Mouse (Mus musculus): ENCODE data around the gene Vmn1r34. TPM values are rescaled to one million over a fixed set of nuclear protein-coding genes. Genes with fewer than 3 reads are reported as not detected.
"Not testable (repeated sequence)": the region's sequence is repeated elsewhere in the genome, so short reads cannot be mapped to it uniquely, and the experiment has no call there.

Vmn1r34 gene
- total RNA-seq (2021) = not detected
- long read RNA-seq, experiment 1 = 0 reads
- long read RNA-seq, experiment 2 = 0 reads

DNA sequence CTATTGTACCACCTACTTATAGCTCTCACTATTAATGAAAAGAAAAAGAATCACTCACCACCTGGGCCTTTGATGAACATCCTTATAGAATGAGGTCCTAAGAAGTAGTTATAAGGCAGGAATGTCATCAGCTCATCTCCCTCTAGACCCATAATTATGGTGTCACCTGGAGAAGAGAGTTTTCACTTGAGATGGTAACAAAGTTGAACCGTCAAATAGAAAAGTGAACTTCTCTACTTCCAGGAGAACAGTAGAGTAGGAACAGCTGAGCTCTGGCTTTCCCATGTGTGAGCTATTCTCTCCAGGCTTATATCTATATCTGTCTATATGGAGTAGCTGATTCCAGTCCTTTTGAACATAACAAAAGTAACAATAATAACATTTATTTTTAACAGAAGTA is at the start of gene Vmn1r34:
Gene Vmn1r34 (minus strand): TSS at position 101 of the 400 bp plus-strand sequence.
- no peak for DNase-seq

DNA sequence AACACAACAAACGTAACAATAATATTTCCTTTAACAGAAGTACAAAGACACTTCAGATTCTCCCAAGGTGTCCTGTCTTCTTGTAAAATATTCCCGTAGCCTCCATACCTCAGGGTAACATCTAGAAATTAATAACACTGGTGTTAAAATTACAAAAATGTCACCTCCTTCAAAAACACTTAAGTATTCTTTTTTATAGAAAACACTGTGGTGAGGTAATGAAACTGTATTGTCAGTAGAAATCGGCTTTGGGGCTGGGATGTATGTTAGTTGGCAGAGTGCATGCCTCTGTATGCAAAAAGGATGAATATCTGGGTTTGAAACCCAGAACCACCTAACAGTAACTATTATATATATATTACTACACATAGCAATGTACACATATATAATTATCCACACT is 42.1 kb upstream of the Vmn1r34 start, which contains the start of gene Vmn1r35:
Gene Vmn1r35 (minus strand): TSS at position 101 of the 400 bp plus-strand sequence.
- DNase-seq = no peak

DNA sequence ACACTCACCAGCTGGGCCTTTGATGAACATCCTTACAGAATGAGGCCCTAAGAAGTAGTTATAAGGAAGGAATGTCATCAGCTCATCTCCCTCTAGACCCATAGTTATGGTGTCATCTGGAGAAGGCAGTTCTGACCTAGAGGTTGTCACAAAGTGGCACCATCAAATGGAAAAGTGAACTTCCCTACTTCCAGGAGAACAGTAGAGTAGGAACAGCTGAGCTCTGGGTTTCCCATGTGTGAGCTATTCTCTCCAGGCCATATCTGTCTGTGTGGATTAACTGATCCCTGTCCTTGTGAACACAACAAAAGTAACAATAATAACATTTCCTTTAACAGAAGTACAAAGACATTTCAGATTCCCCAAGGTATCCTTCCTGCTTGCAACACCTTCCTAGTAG is 25.5 kb downstream of the Vmn1r34 start, which contains the start of gene Vmn1r33:
Gene Vmn1r33 (minus strand): TSS at position 101 of the 400 bp plus-strand sequence.
- not testable (repeated sequence) for DNase-seq

GRCm38 (mm10) chr6:66595804-66596203 is 47.9 kb downstream of the Vmn1r34 start:
- no peak for DNase-seq

Other genes starting within 250 kb of the Vmn1r34 start
- gene Mad2l1, start 108.5 kb downstream of the Vmn1r34 start, total RNA-seq (2021) = 1 to 10 TPM; 7.6 to 7.7 TPM
- gene Vmn1r32, start 83.8 kb downstream of the Vmn1r34 start, total RNA-seq (2021) = not detected
- not detected for gene Vmn1r33, start 25.6 kb downstream of the Vmn1r34 start, total RNA-seq (2021)
- not detected for gene Vmn1r35, start 42.0 kb upstream of the Vmn1r34 start, total RNA-seq (2021)
- gene Vmn1r36, start 75.3 kb upstream of the Vmn1r34 start, total RNA-seq (2021) = not detected
- not detected for gene Vmn1r37, start 85.5 kb upstream of the Vmn1r34 start, total RNA-seq (2021)
- gene Vmn1r38, start 138.7 kb upstream of the Vmn1r34 start, total RNA-seq (2021) = not detected
- gene Vmn1r39, start 166.7 kb upstream of the Vmn1r34 start, total RNA-seq (2021) = not detected